Mouse (Mus musculus) midbrain, embryonic 16.5 days (tissue): ENCODE measurements around the gene Chat. TPM values are rescaled to one million over a fixed set of nuclear protein-coding genes. Genes with fewer than 3 reads are reported as not detected.
A peak's percentile ranks its signal among the peaks of the same experiment; 100 is the strongest.

ENCODE experiments used
- ATAC-seq: fragments of 200-750 bp; cut with Nextera tagmentation; 2 replicates; pipeline ENCODE4 v1.8.0; 2017; ENCODE audit warnings: moderate TSS enrichment
- H3K27ac ChIP-seq: fragments of 300-500 bp; sonication (generic); 2 replicates; pipeline ENCODE4 v1.5.1; 2014; ENCODE audit warnings: mild to moderate bottlenecking, low read length, mixed read lengths
- H3K27me3 ChIP-seq: fragments of 300-500 bp; sonication (generic); 2 replicates; pipeline ENCODE4 v1.6.1; 2014; ENCODE audit warnings: low read depth, low read length, mixed read lengths; ENCODE audit not compliant: control insufficient read depth, insufficient read depth
- H3K36me3 ChIP-seq: fragments of 300-500 bp; sonication (generic); 2 replicates; pipeline ENCODE4 v1.6.1; 2014; ENCODE audit warnings: mild to moderate bottlenecking, low read length, moderate library complexity, mixed read lengths; ENCODE audit not compliant: control insufficient read depth, insufficient read depth
- H3K4me1 ChIP-seq: fragments of 300-500 bp; sonication (generic); 2 replicates; pipeline ENCODE4 v1.6.1; 2014; ENCODE audit warnings: mild to moderate bottlenecking, low read length, mixed read lengths; ENCODE audit not compliant: control insufficient read depth, insufficient read depth
- H3K4me2 ChIP-seq: fragments of 300-500 bp; sonication (generic); 2 replicates; pipeline ENCODE4 v1.6.1; 2014; ENCODE audit warnings: mild to moderate bottlenecking, low read length, mixed read lengths
- H3K4me3 ChIP-seq: fragments of 300-500 bp; sonication (generic); 2 replicates; pipeline ENCODE4 v1.5.1; 2014; ENCODE audit warnings: low read depth, mild to moderate bottlenecking, low read length, moderate library complexity, mixed read lengths
- H3K9ac ChIP-seq: fragments of 300-500 bp; sonication (generic); 2 replicates; pipeline ENCODE4 v1.6.1; 2014; ENCODE audit warnings: low read depth, low read length, mixed read lengths
- H3K9me3 ChIP-seq: fragments of 300-500 bp; sonication (generic); replicated peaks from 2 replicates; pipeline ENCODE4 v1.6.1; 2014; ENCODE audit warnings: mild to moderate bottlenecking, low read length, mixed read lengths; ENCODE audit not compliant: control insufficient read depth, poor library complexity, severe bottlenecking
- WGBS: fragments of 180-500 bp; shearing (Covaris S2); extraction: QIAGEN DNeasy Blood & Tissue Kit; methylation state at CpG from one replicate; pipeline ENCODE4 v1.1.7; 2014; 5-methylcytosine and 5-hydroxymethylcytosine counted together
- polyA plus RNA-seq: library from polyadenylated mRNA; unstranded; fragments of >200 nt; fragmentation: Nextera tagmentation; extraction: Ambion mirVana; gene quantifications from 2 replicates; pipeline ENCODE4 v1.2.1, GENCODE M21; 2015

The Chat gene
- polyA plus RNA-seq, result 0.75 and 0.90 TPM in 2 replicates

DNA sequence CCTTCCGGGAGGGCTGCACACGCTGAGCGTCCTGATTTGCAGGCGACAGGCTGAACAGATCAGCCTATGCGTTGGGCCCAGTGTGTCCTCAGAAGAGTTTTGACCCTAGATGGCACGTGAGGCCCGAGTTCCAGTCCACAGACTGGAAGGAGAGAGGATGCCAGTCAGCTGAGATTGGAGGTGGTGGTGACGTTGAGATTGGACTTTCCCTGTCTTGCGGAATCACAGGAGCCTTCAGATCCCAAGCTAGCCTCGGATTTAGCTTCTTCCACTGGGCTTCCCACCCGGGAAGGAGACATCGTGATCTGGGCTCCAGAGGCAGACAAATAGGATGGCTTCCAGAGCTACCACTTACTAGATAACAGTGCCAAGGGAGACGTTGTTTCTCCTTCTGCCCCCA lies at the start of gene Chat:
Gene Chat (minus strand): TSS at position 101 of the 400 bp plus-strand sequence.
- no peak for ATAC-seq
- WGBS, result 13% methylated on average over 13 of the region's 13 CpGs
- peak within 1 kb of the TSS; percentile 43 for H3K4me3 ChIP-seq

DNA sequence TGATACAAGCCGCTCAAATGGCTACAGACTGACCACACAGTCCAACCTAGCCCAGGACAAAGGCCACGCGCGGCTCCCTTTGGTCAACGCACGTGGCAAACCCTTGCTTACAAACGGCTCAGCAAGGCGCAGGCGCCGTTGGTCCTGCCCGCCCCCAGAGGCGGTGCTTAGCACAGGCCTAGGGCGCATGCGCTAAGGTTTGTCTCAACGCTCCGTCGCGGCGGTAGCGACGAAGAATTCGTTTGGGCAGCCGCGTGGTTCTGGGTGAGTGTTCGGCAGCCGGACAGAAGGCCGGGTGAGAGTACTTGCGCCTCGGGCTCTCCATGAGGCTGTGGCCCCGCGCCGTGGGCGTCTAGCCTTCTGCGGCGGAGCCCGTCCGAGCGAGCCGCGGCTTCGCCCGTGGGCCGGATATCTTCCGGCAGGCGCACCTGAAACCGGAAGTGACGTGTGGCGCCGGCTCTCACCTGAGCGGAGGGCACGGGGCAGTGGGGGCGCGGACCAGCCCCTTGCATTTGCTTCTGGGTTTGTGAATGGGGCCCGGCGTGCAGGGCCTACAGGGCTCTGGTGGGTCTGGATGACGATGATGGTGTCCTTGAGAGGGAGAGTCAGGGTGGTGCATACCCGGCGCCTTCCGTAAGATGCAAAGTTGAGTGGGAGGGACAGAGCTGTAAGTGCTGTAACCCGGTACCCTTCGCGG lies 47.7 kb upstream of the Chat start, which contains the start of gene Ercc6:
Gene Ercc6 (plus strand): TSS at position 186 of the 697 bp plus-strand sequence.
- Histone ChIP-seq H3K27ac (peak within 1 kb of the TSS; percentile 92), H3K27me3 (no peaks in the 10 kb centered on the region), H3K9me3 (no peaks in the 10 kb centered on the region), H3K4me3 (peak within 1 kb of the TSS; percentile 86), H3K4me2 (peak within 1 kb of the TSS; percentile 78), H3K9ac (peak within 1 kb of the TSS; percentile 84), H3K36me3 (peaks cover 6% of the 10 kb centered on the region; the same call in 1 of the 2 replicates), H3K4me1 (peaks cover 17% of the 10 kb centered on the region)
- ATAC-seq, result peak; percentile 95
- WGBS, result under 1% methylated on average over 62 of the region's 62 CpGs

More for the DNA sequence above, at the start of gene Chat:
- Histone ChIP-seq H3K9ac (peak within 1 kb of the TSS; percentile 49), H3K27ac (no peak within 1 kb of the TSS), H3K9me3 (no peaks in the 10 kb centered on the region), H3K27me3 (peaks cover 70% of the 10 kb centered on the region), H3K36me3 (no peaks in the 10 kb centered on the region), H3K4me1 (peaks cover 19% of the 10 kb centered on the region), H3K4me2 (peak within 1 kb of the TSS; percentile 69)

DNA sequence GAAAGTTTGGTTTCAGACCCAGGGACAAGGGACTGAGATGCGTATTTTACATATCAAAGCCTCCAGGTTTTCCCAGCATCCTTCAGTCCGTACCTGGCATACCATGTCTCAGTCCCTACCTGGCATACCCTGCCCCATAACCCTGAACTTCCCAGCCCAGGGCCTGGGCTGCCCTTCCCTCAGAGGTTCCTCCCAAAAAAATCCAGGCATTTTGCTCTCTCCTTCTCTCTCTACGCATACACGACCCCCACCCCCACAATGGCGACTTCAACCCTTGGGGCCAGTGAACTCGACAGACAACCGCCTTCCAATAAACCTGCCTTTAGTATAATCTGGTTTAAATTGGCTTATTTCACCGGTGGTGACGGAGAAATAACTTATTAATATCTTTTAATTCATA lies 47.1 kb upstream of the Chat start:
- H3K4me2 ChIP-seq, result peak overlapping the region; percentile 78
- no peaks in the 10 kb centered on the region for H3K9me3 ChIP-seq
- H3K4me3 ChIP-seq, result peak overlapping the region; percentile 86
- H3K4me1 ChIP-seq, result peaks cover 17% of the 10 kb centered on the region
- WGBS, result 41% methylated on average over 9 of the region's 9 CpGs
- peak; percentile 57 for ATAC-seq
- H3K27ac ChIP-seq, result peak overlapping the region; percentile 1
- H3K9ac ChIP-seq, result peak overlapping the region; percentile 33
- peaks cover 6% of the 10 kb centered on the region; the same call in 1 of the 2 replicates for H3K36me3 ChIP-seq
- no peaks in the 10 kb centered on the region for H3K27me3 ChIP-seq

DNA sequence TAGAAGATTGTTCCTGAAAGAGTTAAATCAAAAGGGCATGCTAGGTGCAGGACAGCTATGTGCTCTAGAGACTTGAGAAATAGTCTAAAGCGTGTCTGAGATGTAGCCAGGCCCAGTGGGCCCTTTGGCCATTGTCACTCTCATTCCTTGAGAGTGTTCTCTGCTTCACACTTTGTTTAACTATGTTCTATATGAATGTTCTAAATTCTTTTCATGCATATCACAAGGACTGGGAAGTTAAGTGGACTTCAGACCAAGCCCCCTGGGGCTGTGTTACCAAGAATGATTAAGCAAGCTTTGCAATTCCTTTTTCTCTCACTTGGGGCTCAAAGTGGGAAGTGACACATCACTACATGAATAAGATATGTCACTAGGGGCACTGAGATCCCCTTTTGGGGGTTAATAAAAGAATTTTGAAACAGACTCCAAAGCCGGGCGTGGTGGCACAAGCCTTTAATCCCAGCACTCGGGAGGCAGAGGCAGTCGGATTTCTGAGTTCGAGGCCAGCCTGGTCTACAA lies 43.7 kb upstream of the Chat start:
- Histone ChIP-seq H3K9me3 (no peaks in the 10 kb centered on the region), H3K27ac (no peak overlapping the region), H3K4me2 (no peak overlapping the region), H3K4me1 (peaks cover 9% of the 10 kb centered on the region), H3K36me3 (no peaks in the 10 kb centered on the region), H3K4me3 (no peak overlapping the region), H3K27me3 (no peaks in the 10 kb centered on the region), H3K9ac (no peak overlapping the region)
- ATAC-seq, result no peak
- WGBS, result 83% methylated on average over 6 of the region's 6 CpGs

DNA sequence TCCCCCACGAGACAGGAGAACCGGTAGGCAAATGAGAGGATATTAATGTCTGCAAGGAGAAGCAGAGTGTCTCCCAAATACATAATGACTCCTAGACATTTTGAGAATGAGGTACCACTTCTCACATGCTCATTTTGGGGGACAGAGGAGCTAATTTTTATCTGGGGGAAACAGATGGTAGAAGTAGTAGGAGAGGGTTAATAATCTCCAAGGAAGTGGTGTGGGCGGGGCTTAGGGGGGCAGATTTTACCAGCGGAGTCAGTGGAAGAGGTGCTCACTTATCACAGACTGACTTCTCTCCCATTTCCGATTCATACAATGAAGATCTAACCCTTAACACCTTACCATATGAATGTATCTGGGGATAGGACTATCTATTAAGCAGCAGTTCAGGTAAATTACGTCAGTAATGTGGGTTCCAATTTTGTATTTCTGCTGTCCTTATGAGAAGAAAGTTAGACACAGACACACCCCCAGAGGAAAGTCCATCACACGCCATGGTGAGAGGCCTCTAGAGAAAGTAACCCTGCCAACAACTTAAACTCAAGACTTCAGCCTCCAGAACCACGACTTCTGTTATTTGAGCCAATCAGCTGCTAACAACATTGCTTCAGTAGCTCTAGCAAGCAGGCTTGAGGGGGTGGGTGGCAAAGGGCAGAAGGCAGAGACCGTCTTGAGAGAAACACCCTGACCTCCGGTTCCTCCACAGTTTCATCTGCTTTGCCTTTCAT lies 42.5 kb upstream of the Chat start:
- no peak overlapping the region for H3K9ac ChIP-seq
- H3K36me3 ChIP-seq, result no peaks in the 10 kb centered on the region
- ATAC-seq, result no peak
- peaks cover 3% of the 10 kb centered on the region for H3K4me1 ChIP-seq
- H3K27ac ChIP-seq, result no peak overlapping the region
- H3K4me2 ChIP-seq, result no peak overlapping the region
- no peaks in the 10 kb centered on the region for H3K27me3 ChIP-seq
- no peak overlapping the region for H3K4me3 ChIP-seq
- 83% methylated on average over 10 of the region's 10 CpGs for WGBS
- no peaks in the 10 kb centered on the region for H3K9me3 ChIP-seq

DNA sequence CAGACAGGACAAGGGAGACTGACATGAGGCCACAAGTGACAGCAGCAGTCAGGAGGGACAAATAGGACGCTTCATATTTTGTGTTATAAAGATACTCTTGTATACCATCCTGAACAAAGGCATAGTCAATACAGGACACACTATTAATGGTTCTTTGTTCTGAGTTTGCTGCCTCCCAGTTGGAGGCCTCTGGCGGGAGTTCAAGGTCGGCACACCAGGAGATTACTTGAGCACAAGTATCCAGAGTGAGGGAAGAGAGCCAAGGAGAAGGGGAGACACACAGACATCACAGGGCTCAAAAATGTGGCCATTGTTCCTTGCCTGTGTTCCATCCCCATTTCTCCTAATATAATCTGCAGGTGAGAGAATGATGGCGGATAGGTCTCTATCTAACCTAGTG lies 41.4 kb upstream of the Chat start:
- Histone ChIP-seq H3K9me3 (no peaks in the 10 kb centered on the region), H3K9ac (no peak overlapping the region), H3K36me3 (no peaks in the 10 kb centered on the region), H3K27ac (no peak overlapping the region), H3K27me3 (no peaks in the 10 kb centered on the region), H3K4me2 (no peak overlapping the region), H3K4me1 (no peaks in the 10 kb centered on the region), H3K4me3 (no peak overlapping the region)
- 81% methylated on average over 4 of the region's 4 CpGs for WGBS
- no peak for ATAC-seq

DNA sequence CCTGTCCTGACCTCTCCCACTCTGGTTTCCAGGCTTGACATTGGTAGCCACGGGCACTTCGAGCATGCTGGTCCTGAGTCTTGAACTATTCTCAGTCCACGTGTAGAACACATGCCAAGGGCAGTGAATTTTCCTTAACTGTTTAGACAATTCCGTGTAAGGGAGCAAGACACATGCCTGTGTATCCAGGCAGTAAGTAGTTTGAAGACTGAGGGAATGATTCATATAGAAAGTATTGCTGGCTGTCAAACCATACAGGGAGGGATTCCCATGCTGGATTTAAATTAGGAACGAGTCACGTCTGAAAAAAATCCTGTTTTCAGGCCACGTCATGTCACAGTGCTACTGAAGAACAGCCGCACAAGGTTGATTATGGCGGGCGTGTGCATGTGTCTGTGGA lies 40.5 kb upstream of the Chat start:
- H3K27ac ChIP-seq, result no peak overlapping the region
- no peak overlapping the region for H3K4me3 ChIP-seq
- H3K9ac ChIP-seq, result no peak overlapping the region
- no peaks in the 10 kb centered on the region for H3K27me3 ChIP-seq
- no peaks in the 10 kb centered on the region for H3K9me3 ChIP-seq
- H3K4me1 ChIP-seq, result no peaks in the 10 kb centered on the region
- 90% methylated on average over 10 of the region's 10 CpGs for WGBS
- no peaks in the 10 kb centered on the region for H3K36me3 ChIP-seq
- H3K4me2 ChIP-seq, result no peak overlapping the region
- ATAC-seq, result no peak

DNA sequence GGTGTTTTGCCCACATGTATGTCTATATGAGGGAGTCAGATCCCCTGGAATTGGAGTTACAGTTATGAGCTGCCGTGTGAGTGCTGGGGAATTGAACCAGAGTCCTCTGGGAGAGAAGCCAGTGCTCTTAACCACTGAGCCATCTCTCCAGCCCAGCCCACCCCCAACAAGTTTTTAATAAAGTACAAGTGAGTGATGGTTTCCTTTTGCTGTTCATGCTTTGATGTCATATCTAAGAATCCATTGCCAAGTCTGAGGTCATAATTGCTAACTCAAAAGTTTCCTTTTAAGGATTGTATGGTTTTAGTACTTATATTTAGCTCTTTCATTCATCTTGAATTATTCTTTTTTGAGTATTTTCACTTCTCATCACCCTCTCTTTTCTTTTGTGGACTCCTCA lies 38.1 kb upstream of the Chat start:
- Histone ChIP-seq H3K9me3 (no peaks in the 10 kb centered on the region), H3K4me2 (no peak overlapping the region), H3K4me1 (no peaks in the 10 kb centered on the region), H3K27ac (no peak overlapping the region), H3K27me3 (no peaks in the 10 kb centered on the region), H3K36me3 (no peaks in the 10 kb centered on the region), H3K4me3 (no peak overlapping the region), H3K9ac (no peak overlapping the region)
- ATAC-seq, result no peak
- 95% methylated on average over 1 of the region's 1 CpGs for WGBS
